Mouse (Mus musculus): ENCODE results near the gene Slc43a3. TPM values are rescaled to one million over a fixed set of nuclear protein-coding genes. Genes with fewer than 3 reads are reported as not detected.

Gene Slc43a3
- total RNA-seq (2023): 9.0 to 14.1 TPM (median 10.9 TPM) in 4 replicates

DNA sequence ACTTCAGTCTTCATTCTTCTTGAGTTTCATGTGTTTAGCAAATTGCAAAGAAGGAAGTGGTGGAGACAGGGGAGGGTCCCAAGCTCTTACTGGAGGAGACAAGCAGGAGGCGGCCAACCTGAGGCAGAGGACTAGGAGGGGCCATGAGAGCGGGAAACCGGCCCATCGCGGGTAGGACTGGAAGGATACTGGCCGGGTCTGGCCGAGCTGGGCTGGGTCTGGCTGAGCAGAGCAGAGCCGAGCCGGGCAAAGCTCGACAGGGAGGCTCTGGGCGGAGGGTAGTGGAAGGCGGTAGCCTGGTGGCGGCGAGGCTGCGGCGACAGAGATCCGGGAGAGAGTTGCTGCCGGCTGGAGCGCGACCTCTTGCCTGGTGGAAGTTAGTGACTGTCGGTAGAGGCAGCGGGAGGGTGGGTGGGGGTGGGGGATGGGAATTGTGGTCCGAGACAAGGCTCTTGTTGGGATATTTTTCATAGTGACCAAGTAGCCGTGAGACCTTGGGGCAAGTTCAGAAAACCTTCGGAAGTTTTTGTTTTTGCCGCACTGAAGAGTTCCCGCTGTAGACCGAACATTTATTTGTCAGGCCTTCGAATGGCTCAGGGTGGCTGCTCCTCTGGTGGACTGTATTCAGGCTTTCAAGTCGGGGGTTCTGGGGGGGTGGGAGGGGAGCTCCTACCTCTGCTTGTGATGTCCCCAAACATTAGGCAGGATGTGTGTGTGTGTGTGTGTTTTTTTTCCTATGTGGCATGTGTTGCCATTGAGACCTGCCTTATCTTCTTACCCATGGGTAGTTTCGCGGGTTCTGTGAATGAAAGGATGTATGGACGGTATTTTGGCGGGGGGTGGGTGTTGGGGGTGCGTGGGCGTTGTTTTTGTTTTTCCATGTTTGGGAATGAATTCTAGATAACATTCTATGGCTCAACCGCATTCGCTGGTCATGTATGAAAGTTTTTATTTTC, at the start of gene Slc43a3:
Gene Slc43a3, plus strand, starts transcription at position 106 of the 956 bp plus-strand sequence.

DNA sequence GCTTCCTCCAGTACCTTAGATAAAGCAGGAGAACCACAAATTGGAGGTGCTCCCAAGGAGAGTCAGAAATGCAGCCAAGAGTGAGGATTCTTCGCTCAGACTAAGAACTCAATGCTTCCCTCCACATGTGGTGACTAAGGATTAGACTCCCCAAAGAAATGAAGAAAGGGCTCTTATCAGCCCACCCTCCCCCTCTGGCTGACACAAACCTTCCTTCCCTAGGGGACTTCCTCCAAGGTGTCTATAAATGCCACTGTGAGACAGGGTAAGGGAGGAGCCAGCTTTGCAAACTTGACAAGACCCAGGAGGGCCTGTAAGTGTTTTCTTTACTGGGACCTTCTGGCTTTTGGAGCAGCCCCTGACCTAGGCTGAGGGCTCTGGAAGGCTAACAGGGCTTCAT, 43.8 kb downstream of the Slc43a3 start, which contains the start of gene Prg2:
Gene Prg2, plus strand, starts transcription at position 274 of the 400 bp plus-strand sequence.

DNA sequence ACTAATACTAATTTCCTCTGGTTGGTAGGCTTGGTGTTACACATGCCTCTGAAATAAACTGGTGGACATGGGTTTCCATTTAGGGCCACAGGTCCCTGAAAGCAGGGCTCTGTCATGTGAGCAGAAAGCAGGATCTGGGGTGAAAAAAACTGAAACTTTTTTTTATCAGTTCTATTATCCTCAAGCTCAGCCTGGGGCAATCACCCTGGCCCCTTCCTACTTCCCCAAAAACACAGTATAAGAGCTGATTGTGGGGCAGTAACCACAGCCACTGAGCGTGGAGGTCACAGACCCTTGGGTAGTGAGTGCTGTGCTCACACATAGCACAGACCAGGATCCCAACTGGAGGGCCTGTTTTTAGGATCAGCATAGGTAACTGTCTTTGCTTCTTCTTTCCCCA, 51.6 kb downstream of the Slc43a3 start, which contains the start of gene Prg3:
Gene Prg3, plus strand, starts transcription at position 286 of the 400 bp plus-strand sequence.

Other genes with a start within 250 kb of the Slc43a3 start
- 56.6 to 59.0 TPM (median 58.3 TPM) in 4 replicates for gene Zdhhc5, start 221.4 kb upstream of the Slc43a3 start, total RNA-seq (2023)
- 20.9 to 25.6 TPM (median 24.0 TPM) in 4 replicates for gene Clp1, start 209.2 kb upstream of the Slc43a3 start, total RNA-seq (2023)
- 0.94 to 0.98 TPM in 2 of 4 replicates, not detected in the others for gene Ypel4, start 202.5 kb upstream of the Slc43a3 start, total RNA-seq (2023)
- not detected in 4 replicates for gene Gm19426, start 192.9 kb upstream of the Slc43a3 start, total RNA-seq (2023)
- 0.66 to 0.81 TPM in 2 of 4 replicates, not detected in the others for gene Serping1, start 161.1 kb upstream of the Slc43a3 start, total RNA-seq (2023)
- 9.9 to 13.9 TPM (median 12.4 TPM) in 4 replicates for gene Ube2l6, start 137.8 kb upstream of the Slc43a3 start, total RNA-seq (2023)
- gene Smtnl1, start 113.9 kb upstream of the Slc43a3 start, total RNA-seq (2023): not detected in 4 replicates
- gene Timm10, start 109.6 kb upstream of the Slc43a3 start, total RNA-seq (2023): 15.5 to 34.2 TPM (median 20.3 TPM) in 4 replicates
- gene Slc43a1, start 97.7 kb upstream of the Slc43a3 start, total RNA-seq (2023): 5.8 to 6.3 TPM (median 5.9 TPM) in 4 replicates
- not detected in 4 replicates for gene Rtn4rl2, start 49.9 kb upstream of the Slc43a3 start, total RNA-seq (2023)
- 0.98 to 2.2 TPM (median 1.6 TPM) in 4 replicates for gene Prg2, start 43.9 kb downstream of the Slc43a3 start, total RNA-seq (2023)
- gene Prg3, start 51.6 kb downstream of the Slc43a3 start, total RNA-seq (2023): not detected in 4 replicates
- gene Ssrp1, start 100.7 kb downstream of the Slc43a3 start, total RNA-seq (2023): 165 to 186 TPM (median 182 TPM) in 4 replicates
- 0.31 to 0.86 TPM (median 0.68 TPM) in 4 replicates for gene P2rx3, start 100.9 kb downstream of the Slc43a3 start, total RNA-seq (2023)
- 35.1 to 48.5 TPM (median 36.5 TPM) in 4 replicates for gene Tnks1bp1, start 111.4 kb downstream of the Slc43a3 start, total RNA-seq (2023)
- gene Aplnr, start 199.6 kb downstream of the Slc43a3 start, total RNA-seq (2023): not detected in 4 replicates